Mouse (Mus musculus) heart, postnatal 10 days (tissue): ENCODE measurements around the gene Tmem150a. TPM values are rescaled to one million over a fixed set of nuclear protein-coding genes. Genes with fewer than 3 reads are reported as not detected.

Experiments used
- DNase-seq, 2 experiments: peaks; one replicate each; pipeline ENCODE4 v3.0.0; 2021
- intact Hi-C: fragments of 180-260 bp; cut with DNase I; formaldehyde crosslinking; loops from one replicate; pipeline ENCODE4 v1.15.1; 2025
- total RNA-seq, 2 experiments: library from RNA; stranded (reverse); gene quantifications; 2 replicates each; pipeline ENCODE4 v1.2.3; 2021

Tmem150a gene
- total RNA-seq, 2 experiments from 2014 or later = 13.6 to 17.1 TPM

DNA sequence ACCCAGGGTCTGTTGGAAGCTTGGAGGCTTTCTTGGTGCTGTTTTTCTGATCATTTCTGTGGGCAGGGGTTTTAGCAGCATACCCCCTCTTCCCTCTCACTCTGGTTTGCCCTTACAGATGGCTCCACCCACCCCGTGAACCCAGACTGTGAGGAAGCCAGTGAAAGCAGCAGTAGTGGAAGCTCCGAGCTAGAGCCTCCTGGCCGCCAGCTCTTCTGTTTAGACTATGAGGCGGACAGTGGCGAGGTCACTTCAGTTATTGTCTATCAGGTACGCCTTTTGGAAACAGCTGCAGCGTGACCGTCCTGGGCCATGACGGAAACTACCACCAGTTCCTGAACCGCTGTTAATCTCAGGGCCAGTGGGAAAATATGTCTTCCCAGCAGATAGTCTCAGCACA lies 6.8 kb upstream of the Tmem150a start:
- intact Hi-C loops = no loop called here
- no peak for DNase-seq

- intact Hi-C loops = no loop called here
Observed at GRCm38 (mm10) chr6:72350214-72350613, 5.0 kb upstream of the Tmem150a start.

DNA sequence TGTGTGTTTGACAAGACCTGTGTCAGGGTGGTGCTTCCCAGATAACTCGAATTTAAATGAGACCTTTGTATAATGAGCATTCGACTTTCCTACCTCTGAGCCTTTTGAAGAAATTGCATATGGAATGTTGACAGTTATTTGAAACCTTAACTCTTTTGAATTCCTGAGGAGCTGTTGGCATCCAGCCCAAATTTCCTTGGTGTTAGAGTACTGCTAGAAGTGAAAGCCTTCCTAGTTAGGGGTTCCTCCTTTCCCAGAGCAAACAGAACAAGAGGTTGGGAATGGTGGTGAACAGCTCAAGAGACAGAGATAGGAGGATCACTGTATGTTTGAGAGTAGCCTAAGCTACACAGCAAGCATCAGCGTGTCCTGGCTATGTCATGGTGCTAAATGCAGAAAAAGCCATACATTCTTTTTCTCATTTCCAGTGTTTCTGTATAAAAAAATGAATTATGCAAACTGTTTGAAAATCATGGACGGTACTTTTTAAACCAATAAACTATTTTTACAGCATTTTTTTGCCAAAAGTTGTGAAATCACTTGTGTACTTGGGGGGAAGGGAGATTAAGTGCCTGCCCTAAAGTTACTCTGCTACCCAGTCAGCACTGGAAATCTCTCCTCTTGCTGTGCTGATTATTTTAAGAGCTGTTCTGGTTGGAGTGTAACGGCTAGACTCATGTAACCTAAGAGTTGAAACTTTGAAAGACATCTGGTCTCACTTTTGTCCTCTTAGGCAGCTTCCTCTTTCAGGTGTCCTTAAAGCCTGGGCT lies 2.4 kb upstream of the Tmem150a start:
- intact Hi-C loops = no loop called here
- no peak for DNase-seq

More at GRCm38 (mm10) chr6:72350214-72350613, 5.0 kb upstream of the Tmem150a start:
- DNase-seq = no peak

DNA sequence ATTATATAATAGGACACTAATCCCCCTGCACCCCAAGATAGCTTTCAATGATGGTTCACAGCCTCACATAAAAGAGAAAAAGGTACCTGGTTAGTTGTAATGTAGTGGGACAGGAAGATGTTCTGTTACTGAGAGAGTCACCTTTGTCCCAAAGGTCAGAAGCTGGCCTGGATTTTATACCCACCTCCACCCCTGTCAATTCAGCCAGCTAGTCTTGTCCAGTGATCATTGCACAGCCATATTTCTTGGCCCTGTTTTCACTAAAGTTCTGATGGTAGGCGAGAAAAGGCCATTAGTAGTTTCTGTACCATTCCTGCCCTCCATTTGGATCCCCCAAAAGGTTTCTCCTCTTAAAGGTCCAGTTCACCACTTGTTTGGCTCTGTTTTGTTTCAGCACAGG lies 1.2 kb upstream of the Tmem150a start:
- intact Hi-C loops = no loop called here
- no peak for DNase-seq

- DNase-seq = no peak
- intact Hi-C loops = no loop called here
Observed at GRCm38 (mm10) chr6:72356001-72356532, 820 bp downstream of the Tmem150a start.

DNA sequence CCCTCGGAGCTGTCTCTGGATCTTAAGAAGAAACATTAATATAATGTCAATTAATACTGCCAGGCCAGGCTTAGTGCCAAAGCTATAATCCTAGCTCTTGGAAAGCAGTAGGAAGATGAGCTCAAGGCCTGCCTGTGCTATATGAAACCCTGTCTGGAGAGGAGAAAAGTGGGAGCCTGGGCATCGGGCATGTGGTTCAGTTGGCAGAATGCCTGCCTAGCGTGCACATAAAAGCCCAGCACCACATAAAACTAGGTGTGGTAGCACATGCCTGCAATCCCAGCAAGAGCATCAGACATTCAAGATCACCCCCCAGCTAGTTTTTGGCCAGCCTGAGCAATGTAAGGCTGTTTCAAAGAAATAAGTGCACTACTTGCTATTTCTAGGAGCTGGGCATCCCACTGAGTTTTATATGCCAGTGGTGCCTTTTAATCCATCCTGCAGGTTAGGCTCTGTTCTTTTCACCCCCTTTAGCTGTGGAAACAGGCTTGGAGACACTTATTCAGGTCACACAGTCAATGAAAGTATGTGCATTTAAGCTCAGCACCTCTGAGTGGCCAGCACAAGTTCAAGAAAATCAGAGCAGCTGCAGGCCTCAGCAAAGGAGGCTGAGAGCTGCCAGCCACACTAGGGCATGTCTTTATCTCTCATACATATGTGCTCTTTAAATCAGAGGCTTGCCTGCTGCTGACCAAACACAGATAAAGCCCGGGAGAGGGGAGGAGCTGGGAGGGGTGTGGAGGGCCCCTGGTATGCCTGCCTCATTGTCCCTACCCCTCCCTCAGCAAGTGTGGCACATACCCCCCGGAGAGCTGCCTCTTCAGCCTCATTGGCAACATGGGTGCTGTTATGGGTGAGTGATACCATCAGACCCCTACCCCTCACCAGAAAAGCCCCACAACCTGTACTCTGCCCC lies 2.2 kb downstream of the Tmem150a start:
- intact Hi-C loops = no loop called here
- no peak for DNase-seq

- intact Hi-C loops = no loop called here
- DNase-seq = peak in 1 of 2 experiments; percentile 3
Observed at GRCm38 (mm10) chr6:72358086-72358764, 3.0 kb downstream of the Tmem150a start.

DNA sequence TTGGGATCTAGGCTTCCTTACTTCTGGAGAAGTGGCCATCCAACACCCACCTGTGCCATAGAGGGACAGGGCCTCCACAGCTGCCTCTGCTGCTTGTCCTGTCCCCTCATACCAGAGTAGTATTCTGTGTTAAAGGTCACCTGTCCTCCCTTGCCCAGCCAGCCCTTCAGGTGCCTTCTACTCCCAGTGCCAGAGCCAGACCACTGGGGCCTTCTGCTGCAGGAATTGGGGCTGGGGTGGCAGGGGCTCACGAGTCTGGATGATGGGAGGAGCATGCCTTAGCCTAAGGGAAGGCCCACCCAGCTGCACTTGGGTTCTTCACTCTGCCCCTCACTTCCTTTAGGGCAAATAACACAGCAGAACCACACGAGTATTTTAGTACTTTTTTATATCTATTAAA lies 4.1 kb downstream of the Tmem150a start:
- peak in 1 of 2 experiments; percentile 3 for DNase-seq
- intact Hi-C loops = no loop called here

GRCm38 (mm10) chr6:72359891-72360598 lies 4.8 kb downstream of the Tmem150a start:
- DNase-seq = peak in 1 of 2 experiments; percentile 12
- intact Hi-C loops = loop anchor here (5.0 kb wide), 1 partner anchor 47 kb away; no protein-coding TSS in a partner anchor

DNA sequence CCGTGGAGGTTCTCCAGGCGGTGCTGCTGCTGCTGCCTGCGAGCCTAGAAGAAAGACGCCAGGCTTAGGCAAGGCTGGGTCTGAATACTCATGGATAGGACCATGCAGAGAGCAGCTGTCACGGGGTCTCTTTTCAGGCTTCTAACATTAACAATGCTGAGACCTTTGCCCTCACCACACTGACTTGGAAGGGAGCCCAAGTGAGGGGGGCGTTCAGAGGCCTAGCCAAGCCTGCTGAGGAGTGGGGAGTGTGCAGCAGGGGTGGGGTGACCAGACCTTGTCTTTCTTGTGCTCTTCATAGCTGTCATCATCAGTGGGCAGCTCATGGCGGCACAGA lies 5.3 kb downstream of the Tmem150a start:
- DNase-seq = peak in 1 of 2 experiments; percentile 7
- intact Hi-C loops = loop anchor here (5.0 kb wide), 1 partner anchor 47 kb away; no protein-coding TSS in a partner anchor

GRCm38 (mm10) chr6:72361121-72361551 lies 5.9 kb downstream of the Tmem150a start:
- intact Hi-C loops = loop anchor here (5.0 kb wide), 1 partner anchor 46 kb away; no protein-coding TSS in a partner anchor
- DNase-seq = peak in 1 of 2 experiments; percentile 4

GRCm38 (mm10) chr6:72362132-72363028 lies 7.1 kb downstream of the Tmem150a start:
- intact Hi-C loops = loop anchor here (5.0 kb wide), 1 partner anchor 45 kb away; no protein-coding TSS in a partner anchor

DNA sequence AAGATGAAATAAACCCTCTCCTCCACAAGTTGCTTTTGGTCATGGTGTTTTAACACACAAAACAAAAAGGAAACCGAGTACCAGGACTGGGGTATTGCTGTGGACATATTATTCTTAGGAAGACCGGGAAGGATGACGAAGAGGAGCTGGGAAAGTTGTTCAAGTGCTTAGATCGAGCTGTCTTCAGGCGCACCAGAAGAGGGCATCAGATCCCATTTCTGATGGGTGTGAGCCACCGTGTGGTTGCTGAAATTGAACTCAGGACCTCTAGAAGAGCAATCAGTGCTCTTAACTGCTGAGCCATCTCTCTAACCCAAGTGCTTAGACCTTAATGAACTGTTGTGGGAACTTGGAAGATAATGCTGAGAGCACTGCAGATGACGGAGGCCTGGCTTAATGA lies 8.8 kb downstream of the Tmem150a start:
- intact Hi-C loops = loop anchor here (5.0 kb wide), 1 partner anchor 43 kb away; no protein-coding TSS in a partner anchor
- no peak for DNase-seq

More at GRCm38 (mm10) chr6:72362132-72363028, 7.1 kb downstream of the Tmem150a start:
- DNase-seq = peak; percentile 98

DNA sequence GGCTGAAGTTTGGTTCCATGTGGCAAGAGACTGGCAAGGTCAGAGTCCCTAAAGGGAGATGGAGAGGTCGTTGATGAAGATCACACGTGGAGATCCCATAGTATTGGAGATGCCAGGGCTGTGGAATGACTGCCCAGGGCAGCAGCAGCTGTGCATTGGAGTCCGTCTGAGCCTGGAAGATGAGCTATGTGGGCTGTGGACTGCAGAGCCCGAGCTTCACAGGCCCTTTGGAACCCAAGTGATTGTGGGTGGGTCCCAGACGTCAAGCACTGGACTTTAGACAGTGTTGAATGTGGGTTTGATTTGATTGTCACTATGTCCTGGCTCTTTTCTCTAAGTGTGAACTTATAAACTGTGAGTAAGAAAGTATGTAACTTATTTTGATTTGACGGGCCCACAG lies 9.7 kb downstream of the Tmem150a start:
- DNase-seq = no peak
- intact Hi-C loops = loop anchor here (5.0 kb wide), 1 partner anchor 42 kb away; no protein-coding TSS in a partner anchor

DNA sequence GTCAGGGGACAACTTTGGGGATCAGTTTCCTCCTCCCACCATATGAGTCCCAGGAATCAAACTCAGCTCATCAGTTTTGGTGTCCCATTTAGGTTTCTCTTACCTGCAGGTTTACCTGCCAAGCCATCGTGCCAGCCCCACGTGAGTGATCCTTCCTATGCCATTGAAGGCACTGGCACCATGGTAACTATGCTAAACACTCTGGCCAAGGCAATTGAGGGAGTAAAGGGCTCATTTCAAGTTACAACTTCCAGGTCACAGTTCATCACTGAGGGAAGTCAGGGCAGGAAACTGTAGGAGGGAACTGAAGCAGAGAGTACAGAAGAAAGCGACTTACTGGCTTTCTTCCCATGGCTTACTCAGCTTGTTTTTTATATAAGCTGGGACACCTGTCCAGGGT lies 11.1 kb downstream of the Tmem150a start:
- intact Hi-C loops = no loop called here
- no peak for DNase-seq

DNA sequence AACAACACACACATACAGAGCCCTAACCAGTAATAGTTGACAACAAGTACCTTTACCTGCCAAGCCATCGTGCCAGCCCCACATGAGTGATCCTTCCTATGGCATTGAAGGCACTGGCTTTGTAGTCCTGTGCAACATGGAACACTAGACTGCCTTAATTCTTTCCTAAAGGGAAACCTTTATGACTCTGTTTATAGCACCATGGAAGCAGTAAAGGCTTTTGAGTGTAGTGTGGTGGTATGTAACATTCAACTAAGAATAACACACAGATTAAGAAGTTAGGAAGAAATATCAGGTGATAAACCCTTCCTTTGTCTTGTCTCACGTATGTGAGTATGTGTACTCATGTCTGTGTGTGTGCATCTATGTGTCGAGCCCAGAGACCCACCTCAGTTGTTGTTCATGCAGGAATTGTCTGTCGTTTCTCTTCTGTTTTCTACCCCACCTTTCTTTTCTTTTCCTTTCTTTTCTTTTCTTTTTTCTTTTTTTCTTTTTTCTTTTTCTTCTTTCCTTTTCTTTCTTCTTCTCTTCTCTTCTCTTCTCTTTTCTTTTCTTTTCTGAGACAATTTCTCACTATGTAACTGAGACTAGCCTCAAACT lies 11.7 kb downstream of the Tmem150a start, which contains the start of gene Rnf181:
Gene Rnf181, minus strand, starts transcription at position 113 of the 600 bp plus-strand sequence.
- intact Hi-C loops = no loop called here
- no peak for DNase-seq

GRCm38 (mm10) chr6:72367460-72367974 lies 12.3 kb downstream of the Tmem150a start:
- no peak for DNase-seq
- intact Hi-C loops = no loop called here

DNA sequence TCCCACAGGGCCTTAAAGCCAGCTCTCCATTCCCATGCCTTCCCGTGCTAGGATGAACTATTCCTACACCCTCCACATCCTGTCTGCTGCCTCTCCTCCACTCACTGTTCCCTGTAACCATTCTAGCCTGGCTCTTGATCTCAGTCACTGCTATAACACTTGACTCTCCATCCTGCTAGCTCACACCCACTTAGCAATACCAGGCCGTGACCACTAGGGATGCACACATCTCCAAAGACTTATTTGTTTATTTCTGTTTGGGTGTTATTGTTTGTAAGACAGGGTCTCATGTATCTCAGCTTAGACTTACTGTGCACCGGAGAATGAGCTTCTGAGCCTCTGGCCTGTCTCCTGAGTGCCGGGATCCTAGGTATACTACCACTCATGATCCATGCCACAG lies 14.3 kb downstream of the Tmem150a start:
- DNase-seq = no peak
- intact Hi-C loops = no loop called here
